Mouse (Mus musculus): ENCODE measurements around the gene Tnnc2. TPM values are rescaled to one million over a fixed set of nuclear protein-coding genes. Genes with fewer than 3 reads are reported as not detected.
"Not testable (repeated sequence)": the region's sequence is repeated elsewhere in the genome, so short reads cannot be mapped to it uniquely, and the experiment has no call there.

The Tnnc2 gene
- polyA plus RNA-seq, 1 experiment, result 0.80 TPM

GRCm38 (mm10) chr2:164800252-164801004 lies 20.7 kb upstream of the Tnnc2 start:
- H3K27ac ChIP-seq (ENCODE audit: insufficient read depth, low read depth, low read length), result no peak overlapping the region
- peaks cover 9% of the 10 kb centered on the region for H3K4me1 ChIP-seq (ENCODE audit: control insufficient read depth, insufficient read depth, low read length)
- TF ChIP-seq POLR2A (IDR thresholded peaks at IDR 0.05; ENCODE audit: borderline replicate concordance, low read depth, low read length) (no peak), CTCF (IDR thresholded peaks at IDR 0.05; ENCODE audit: low read depth, low read length) (no peak)
- no peak overlapping the region for H3K4me3 ChIP-seq (ENCODE audit: insufficient read depth, low read length)

GRCm38 (mm10) chr2:164798554-164798953 lies 18.8 kb upstream of the Tnnc2 start:
- not testable (repeated sequence) for H3K4me1 ChIP-seq (ENCODE audit: control insufficient read depth, insufficient read depth, low read length); H3K4me3 ChIP-seq (ENCODE audit: insufficient read depth, low read length)

GRCm38 (mm10) chr2:164795868-164796267 lies 16.1 kb upstream of the Tnnc2 start:
- Histone ChIP-seq H3K4me3 (ENCODE audit: insufficient read depth, low read length) (no peak overlapping the region), H3K4me1 (ENCODE audit: control insufficient read depth, insufficient read depth, low read length) (0 out of 2 replicates have a peak, but pooled peaks cover under 1% of the 10 kb centered on the region), H3K27ac (ENCODE audit: insufficient read depth, low read depth, low read length) (no peak overlapping the region)
- TF ChIP-seq CTCF (IDR thresholded peaks at IDR 0.05; ENCODE audit: low read depth, low read length), result no peak
- TF ChIP-seq POLR2A (IDR thresholded peaks at IDR 0.05; ENCODE audit: borderline replicate concordance, low read depth, low read length), result no peak

More at GRCm38 (mm10) chr2:164798554-164798953, 18.8 kb upstream of the Tnnc2 start:
- H3K27ac ChIP-seq (ENCODE audit: insufficient read depth, low read depth, low read length), result not testable (repeated sequence)

GRCm38 (mm10) chr2:164794293-164794692 lies 14.5 kb upstream of the Tnnc2 start:
- Histone ChIP-seq H3K4me1 (ENCODE audit: control insufficient read depth, insufficient read depth, low read length) (peaks cover 6% of the 10 kb centered on the region), H3K27ac (ENCODE audit: insufficient read depth, low read depth, low read length) (no peak overlapping the region), H3K4me3 (ENCODE audit: insufficient read depth, low read length) (no peak overlapping the region)
- peak; percentile 82 for TF ChIP-seq CTCF (IDR thresholded peaks at IDR 0.05; ENCODE audit: low read depth, low read length)
- no peak for TF ChIP-seq POLR2A (IDR thresholded peaks at IDR 0.05; ENCODE audit: borderline replicate concordance, low read depth, low read length)

- H3K27ac ChIP-seq (ENCODE audit: insufficient read depth, low read depth, low read length), result no peak overlapping the region
- no peak overlapping the region for H3K4me3 ChIP-seq (ENCODE audit: insufficient read depth, low read length)
- TF ChIP-seq POLR2A (IDR thresholded peaks at IDR 0.05; ENCODE audit: borderline replicate concordance, low read depth, low read length) (no peak), CTCF (IDR thresholded peaks at IDR 0.05; ENCODE audit: low read depth, low read length) (no peak)
- H3K4me1 ChIP-seq (ENCODE audit: control insufficient read depth, insufficient read depth, low read length), result peaks cover 6% of the 10 kb centered on the region
These were observed 14.0 kb upstream of the Tnnc2 start for GRCm38 (mm10) chr2:164793772-164794171.

- no peak overlapping the region for H3K4me3 ChIP-seq (ENCODE audit: insufficient read depth, low read length)
- TF ChIP-seq POLR2A (IDR thresholded peaks at IDR 0.05; ENCODE audit: borderline replicate concordance, low read depth, low read length) (no peak), CTCF (IDR thresholded peaks at IDR 0.05; ENCODE audit: low read depth, low read length) (peak; percentile 28; the same call in 1 of the 2 replicates)
- no peak overlapping the region for H3K27ac ChIP-seq (ENCODE audit: insufficient read depth, low read depth, low read length)
These were observed 13.5 kb upstream of the Tnnc2 start for GRCm38 (mm10) chr2:164793236-164793635.

GRCm38 (mm10) chr2:164792400-164793190 lies 12.8 kb upstream of the Tnnc2 start:
- Histone ChIP-seq H3K4me1 (ENCODE audit: control insufficient read depth, insufficient read depth, low read length) (peaks cover 6% of the 10 kb centered on the region), H3K27ac (ENCODE audit: insufficient read depth, low read depth, low read length) (no peak overlapping the region), H3K4me3 (ENCODE audit: insufficient read depth, low read length) (no peak overlapping the region)
- no peak for TF ChIP-seq CTCF (IDR thresholded peaks at IDR 0.05; ENCODE audit: low read depth, low read length)
- TF ChIP-seq POLR2A (IDR thresholded peaks at IDR 0.05; ENCODE audit: borderline replicate concordance, low read depth, low read length), result no peak

More at GRCm38 (mm10) chr2:164793236-164793635, 13.5 kb upstream of the Tnnc2 start:
- peaks cover 6% of the 10 kb centered on the region for H3K4me1 ChIP-seq (ENCODE audit: control insufficient read depth, insufficient read depth, low read length)

- Histone ChIP-seq H3K4me3 (ENCODE audit: insufficient read depth, low read length) (no peak overlapping the region), H3K27ac (ENCODE audit: insufficient read depth, low read depth, low read length) (no peak overlapping the region), H3K4me1 (ENCODE audit: control insufficient read depth, insufficient read depth, low read length) (peaks cover 9% of the 10 kb centered on the region)
- TF ChIP-seq CTCF (IDR thresholded peaks at IDR 0.05; ENCODE audit: low read depth, low read length) (no peak), POLR2A (IDR thresholded peaks at IDR 0.05; ENCODE audit: borderline replicate concordance, low read depth, low read length) (no peak)
These were observed 12.1 kb upstream of the Tnnc2 start for GRCm38 (mm10) chr2:164791841-164792261.

GRCm38 (mm10) chr2:164790451-164790850 lies 10.7 kb upstream of the Tnnc2 start:
- H3K27ac ChIP-seq (ENCODE audit: insufficient read depth, low read depth, low read length), result no peak overlapping the region
- peaks cover 13% of the 10 kb centered on the region for H3K4me1 ChIP-seq (ENCODE audit: control insufficient read depth, insufficient read depth, low read length)
- H3K4me3 ChIP-seq (ENCODE audit: insufficient read depth, low read length), result no peak overlapping the region
- TF ChIP-seq POLR2A (IDR thresholded peaks at IDR 0.05; ENCODE audit: borderline replicate concordance, low read depth, low read length), result no peak
- TF ChIP-seq CTCF (IDR thresholded peaks at IDR 0.05; ENCODE audit: low read depth, low read length), result no peak

GRCm38 (mm10) chr2:164788411-164788810 lies 8.6 kb upstream of the Tnnc2 start:
- Histone ChIP-seq H3K27ac (ENCODE audit: insufficient read depth, low read depth, low read length) (no peak overlapping the region), H3K4me3 (ENCODE audit: insufficient read depth, low read length) (no peak overlapping the region), H3K4me1 (ENCODE audit: control insufficient read depth, insufficient read depth, low read length) (peaks cover 17% of the 10 kb centered on the region)
- TF ChIP-seq POLR2A (IDR thresholded peaks at IDR 0.05; ENCODE audit: borderline replicate concordance, low read depth, low read length) (no peak), CTCF (IDR thresholded peaks at IDR 0.05; ENCODE audit: low read depth, low read length) (no peak)

Data from bone marrow macrophage, adult 2 months (primary cell).